Mouse (Mus musculus): Measurements from ENCODE around the gene Tmem131l.

Gene Tmem131l

DNA sequence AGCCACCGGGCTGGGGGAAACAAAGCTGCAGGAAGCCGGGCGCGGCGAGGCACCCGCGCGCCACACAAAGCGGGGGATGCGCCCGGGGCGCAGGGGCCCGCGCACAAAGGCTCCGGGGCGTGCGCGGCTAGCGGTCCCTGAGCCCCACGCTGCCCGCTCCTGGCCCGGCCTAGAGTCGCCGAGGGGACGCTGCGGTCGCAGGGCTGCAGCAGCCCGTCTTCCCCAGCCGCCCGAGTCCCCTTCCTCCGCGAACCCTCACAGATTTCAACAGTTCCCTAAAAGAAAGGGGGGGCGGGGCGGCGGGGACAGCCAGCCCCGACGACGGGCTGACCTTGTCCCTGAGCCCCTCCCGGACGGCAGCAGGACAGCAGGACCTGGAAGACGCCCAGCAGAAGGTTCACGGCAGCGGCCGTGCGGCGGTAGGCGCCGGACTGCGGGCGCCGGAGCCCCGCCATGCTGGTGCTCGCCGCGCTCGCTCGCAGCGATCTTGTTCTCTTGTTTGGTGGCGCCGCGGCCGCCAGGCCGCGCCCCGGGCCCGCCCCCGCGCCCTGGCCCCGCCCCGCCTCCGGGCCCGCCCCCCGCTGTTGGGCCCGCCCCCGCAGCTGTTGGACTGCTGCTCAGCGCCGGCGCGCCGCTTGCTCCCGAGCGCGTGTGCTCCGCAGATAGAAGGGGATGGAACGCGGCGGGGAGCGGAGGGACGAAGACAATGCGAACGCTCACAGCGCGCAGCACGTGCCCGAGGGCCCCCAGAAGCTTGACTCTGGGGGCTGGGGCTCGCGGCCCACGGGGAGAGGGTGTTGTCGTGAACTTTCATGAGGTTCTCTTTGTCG, at the start of gene Tmem131l:
Gene Tmem131l (minus strand): TSS at position 530 of the 830 bp plus-strand sequence.
- DNase-seq = peak; percentile 78 to 86

DNA sequence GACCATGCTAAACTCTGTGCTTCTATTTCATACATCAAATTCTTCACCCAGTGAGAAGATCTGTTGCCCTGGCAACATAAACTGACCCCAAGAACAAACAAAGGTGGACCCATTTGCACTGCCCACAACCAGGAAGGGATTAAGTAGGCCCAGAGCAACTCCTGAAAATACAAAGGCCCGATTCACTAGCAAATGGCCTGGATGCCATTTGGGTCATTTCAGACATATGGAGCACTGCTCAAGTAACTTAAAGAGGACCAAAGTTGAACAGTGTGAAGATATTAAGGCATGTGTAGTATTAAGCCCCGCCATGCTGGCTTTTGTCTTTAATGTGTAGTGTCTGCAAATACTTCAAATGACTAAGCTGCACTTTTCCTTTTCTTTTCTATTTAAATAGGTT, 46.9 kb upstream of the Tmem131l start:
- DNase-seq = no peak

DNA sequence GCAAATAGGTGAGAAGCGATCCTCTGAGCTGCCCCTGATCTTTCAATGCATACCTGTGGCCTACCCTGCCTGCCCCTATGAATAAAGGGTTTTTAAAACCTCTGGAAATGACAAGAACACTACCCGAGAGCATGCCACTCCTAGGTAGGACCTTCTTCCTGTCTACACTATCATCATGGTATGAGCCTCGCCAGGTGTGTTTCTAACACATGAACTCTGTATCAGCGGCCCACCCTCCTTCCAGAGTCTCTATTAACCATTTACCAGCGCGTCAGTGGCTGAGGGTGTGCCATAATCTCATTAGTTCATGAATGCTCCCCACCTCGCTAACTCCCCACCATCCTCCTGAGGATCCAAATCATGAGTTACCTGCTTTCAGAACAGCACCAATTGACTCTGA, 46.4 kb upstream of the Tmem131l start:
- no peak for DNase-seq

DNA sequence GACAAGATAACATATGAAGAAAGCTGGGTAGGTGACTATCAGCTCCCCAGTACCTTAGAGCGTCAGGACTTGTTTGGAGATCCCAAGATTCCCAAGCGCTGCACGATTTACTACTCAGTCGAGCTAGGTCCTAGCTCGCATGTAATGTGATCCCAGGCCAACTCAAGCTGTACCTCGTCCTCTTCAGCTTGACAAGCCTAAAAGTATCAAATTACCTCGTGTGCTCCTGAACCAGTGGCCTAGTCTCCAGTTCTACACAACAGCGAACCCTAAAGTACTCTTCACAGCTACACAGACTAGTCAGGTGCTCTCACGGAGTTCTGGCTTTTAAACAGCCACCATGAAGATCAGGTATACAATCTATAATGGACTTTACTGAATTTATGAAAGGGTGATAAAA, 45.5 kb upstream of the Tmem131l start:
- no peak for DNase-seq

DNA sequence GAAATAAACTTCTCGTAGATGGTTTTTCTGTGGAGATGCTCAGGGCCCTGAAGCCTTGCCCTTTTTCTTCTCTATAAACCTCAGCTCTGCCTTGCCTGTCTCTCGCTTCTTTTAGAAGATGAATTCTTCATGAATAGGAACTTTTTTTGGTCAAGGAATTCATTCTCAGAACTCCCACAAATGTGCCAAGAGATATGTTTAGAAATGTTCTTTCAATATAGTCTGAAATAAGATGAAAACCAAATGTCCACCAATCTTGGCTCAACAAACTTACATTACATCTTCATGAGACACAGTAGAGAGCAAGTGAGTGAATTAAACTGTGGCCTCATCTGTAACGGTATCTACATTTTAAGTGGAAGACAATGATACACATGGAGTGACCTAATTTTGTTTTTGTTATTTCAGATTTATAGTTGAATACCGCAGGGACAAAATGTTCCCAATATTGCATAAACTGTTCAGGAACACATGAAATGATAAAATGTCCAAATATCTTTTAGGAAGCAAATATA, 41.3 kb upstream of the Tmem131l start:
- DNase-seq = no peak

DNA sequence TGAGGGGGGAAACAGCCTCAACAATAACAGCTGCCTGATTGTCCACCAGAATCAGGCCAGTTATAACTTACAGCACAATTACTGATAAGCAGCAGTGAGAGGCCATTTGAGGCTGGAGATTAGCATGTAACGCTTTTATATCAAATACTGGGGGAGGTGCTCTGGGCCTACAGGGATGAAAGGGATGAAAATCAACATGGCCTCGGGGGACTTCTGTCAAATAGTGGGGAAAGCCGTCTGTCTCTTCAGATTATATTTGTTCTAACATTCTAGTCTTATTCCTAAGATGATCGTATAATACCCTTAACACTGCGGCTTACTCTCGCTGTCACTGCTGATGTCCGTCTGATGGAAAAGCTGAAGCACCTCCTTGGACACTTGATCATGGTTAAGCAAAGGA, 40.1 kb upstream of the Tmem131l start:
- no peak for DNase-seq

DNA sequence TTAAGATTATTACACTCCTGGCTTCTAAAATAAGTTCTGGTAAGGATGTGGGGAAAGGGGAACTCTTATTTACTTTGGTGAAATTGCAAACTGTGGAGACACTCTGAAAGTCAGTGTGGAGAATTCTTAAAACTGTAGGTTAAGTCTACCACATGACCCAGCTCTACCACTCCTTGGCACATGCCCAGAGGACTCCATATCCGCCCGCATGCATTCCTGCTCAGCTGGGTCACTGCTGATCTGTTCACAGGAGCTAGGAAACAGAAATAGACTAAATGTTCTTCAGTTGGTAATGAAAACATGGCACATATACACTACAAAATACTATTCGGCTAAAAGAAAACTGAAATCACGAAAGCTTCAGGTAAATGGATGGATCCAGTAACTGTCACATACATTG, 37.5 kb upstream of the Tmem131l start:
- DNase-seq = no peak

DNA sequence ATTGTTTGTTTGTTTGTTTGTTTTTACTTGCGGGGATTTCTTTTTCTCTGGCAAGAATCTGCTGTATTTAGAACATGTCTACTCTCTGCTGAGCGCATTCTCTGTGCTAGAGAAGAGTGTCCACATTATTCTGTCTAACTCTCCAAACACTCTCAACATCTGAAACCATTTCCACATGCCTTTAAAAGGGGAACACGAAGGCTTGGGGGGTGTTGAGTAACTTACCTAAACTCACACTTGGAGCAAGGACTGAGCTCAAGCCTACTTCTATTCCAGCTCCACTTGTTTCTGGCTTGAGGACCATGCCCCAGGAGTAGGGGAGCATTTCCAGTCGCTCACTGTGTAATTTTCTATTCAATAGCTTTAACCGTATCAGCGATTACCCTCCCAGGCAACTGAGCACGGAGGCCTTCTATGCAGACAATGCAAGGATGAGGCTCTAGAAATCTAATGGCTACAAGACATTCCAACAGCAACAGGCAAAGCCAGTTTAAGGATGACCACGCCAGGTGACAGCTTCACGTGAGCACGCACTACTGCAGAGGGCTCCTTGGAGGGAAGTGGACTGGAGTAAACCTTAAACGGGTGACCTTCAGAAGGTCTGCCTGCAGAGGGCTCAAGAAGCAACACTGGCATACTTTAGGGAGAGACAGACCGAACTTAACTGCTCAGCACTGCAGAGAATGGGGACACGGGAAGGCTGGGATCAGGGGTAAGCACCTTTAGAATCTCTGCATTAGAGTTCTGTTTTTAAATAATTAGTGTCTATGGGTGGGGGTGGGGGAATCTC, 36.8 kb upstream of the Tmem131l start:
- no peak for DNase-seq

DNA sequence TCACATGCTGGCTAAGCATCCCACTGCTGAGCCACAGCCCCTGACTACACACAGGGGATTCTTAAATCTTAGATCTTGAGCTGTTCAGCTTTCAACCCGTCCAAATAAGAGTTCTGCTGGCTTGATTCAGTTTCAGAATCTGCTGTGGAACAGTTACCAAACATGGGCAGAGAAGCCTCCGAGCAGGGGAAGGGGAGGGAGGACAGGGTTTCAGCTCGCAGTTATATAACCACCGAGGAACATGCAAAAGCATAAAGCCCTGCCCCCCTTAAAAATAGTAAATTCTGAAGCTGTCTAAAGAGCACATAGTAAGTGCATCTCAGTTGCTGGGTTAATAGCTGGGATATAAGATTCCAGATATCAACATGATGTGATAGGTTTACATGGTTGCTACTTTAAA, 35.5 kb upstream of the Tmem131l start:
- DNase-seq = no peak

DNA sequence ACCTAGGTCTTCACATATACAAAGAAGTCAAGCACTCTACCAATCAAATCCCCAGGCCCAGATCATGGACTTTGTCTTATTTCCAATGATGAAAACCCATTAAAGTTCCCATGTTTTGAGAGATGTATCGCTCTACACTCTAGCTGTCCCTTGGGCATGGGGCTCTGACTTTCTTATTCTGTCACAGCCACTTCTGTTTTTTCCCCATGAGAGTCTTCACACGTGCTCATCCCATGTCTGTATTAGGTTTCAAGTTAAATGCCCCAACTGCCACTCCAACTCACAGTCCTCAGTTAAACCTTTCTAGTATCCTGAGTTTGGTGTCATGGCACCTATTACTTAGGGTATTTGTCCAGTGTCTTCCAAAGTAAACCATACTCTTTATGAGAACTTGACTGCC, 34.8 kb upstream of the Tmem131l start:
- no peak for DNase-seq

DNA sequence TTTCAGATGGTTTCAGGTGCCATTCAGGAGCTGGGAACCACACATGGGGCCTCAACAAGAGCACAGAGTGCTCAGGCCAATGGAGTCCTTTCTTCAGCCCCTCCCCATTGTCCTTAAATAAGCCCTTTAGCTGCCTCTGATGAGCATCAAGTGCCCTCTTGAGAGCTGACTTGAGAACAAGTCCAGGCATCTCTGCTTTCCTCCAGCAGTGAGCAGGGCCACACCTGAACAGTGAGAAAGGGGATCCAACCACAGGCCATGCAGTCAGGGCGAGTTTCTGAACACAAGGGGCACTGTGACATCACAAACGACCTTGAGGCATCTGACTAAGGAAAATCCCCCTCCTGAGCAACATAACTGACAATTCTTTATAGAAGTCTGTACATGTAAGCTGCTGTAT, 31.7 kb upstream of the Tmem131l start:
- DNase-seq = peak in 1 of 2 experiments; percentile 16

DNA sequence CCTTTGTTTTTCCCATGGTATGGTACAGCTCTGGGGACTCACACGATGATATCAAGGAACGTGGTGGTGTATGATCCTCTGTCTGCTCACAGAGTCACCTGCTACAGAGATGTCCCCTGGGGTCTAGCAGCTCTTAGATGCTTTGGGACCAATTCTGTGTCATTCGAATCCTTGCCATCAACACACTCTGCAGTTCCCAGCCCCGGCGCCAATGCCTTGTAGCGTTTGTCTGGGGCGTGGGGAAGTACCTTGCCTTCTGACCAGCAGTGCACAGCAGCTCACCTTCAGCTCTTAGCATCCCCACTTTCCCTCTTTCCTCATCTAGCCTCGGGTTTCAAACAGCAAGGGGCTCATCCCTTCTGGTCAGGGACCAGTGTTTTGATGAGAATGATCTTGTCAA, 30.8 kb upstream of the Tmem131l start:
- DNase-seq = no peak

DNA sequence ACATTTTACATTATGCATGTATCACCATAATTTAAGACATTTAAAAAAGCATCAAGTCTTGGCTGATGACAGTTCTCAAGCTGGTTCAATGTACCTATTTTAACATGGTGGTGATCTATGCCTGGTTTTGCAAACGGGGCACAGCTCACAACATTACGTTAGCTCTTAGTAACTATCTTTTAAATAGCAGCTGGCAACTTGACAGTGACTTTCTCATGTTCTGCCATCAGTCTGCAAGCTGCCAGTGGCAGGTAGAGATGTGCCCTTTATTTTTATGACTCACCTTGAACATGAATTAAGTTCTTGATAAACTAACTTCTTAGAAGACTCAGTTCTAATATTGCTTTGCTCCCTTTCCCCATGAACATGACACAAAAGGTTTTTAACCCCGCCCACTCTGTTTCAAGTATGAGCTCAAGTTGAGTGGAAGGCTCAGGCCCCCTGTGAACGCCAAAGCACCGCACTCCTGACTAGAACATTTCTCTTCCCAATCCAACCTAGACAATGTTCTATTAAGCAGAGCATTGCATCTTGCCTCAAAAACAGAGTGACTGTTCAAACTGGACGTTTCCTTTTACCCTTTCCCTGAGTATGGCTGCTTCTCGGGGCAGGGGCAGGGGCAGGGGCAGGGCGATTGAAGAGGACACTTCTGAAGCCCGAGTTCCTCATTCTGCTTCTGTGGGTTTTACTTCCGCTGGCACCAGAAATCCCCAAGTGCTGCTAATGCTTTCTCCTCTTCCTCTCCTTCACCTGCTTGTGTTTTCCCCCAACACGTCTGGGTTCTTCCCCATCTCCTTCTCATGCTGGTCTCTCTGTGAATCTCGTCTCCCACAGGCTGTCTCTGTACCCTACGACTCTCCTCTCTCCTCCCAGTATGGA, 29.1 kb upstream of the Tmem131l start:
- DNase-seq = peak; percentile 16 to 19

DNA sequence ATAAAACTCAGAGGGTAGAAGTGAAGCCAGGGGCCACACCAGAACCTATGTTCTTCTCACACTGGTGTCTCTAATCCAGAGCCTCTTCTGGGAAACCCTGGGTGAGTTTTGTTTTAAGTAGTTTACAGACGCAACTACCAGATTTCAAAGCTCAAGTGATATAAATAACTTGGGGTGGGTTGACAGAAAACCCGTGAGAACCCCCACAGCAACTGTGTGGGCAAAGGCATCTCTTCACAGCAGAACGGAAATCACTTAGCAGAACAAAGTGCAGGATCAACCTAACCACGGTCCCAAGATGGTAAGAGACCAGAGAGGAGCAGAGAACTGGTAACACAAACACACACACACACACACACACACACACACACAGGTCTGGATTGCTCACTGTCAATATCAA, 25.9 kb upstream of the Tmem131l start:
- DNase-seq = peak; percentile 41 to 56

DNA sequence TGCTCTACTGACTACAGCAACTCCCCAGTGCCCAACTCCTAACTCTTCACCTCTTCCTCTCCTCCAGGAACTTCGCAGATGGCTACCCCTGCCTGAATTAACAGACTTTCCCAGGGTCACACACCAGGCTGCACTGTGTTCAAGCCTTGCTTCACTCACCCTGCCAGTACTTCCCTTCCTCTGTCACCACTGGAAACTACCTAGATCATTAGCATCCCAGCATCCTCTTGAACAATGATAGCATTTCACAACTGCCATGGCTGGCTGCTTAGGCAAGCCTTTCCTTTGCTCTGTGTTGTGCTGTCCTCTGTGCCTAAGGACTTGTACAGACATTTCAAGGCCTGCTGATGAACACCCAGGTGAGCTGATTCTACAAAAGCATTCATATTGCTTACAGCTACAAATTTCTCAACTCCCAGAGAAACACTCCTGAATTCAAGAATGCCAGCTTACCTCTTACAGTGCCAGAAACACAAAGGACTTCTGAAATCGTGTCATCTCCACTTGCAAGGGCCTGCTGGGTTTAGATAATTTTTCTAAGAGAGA, 23.5 kb upstream of the Tmem131l start:
- DNase-seq = no peak

DNA sequence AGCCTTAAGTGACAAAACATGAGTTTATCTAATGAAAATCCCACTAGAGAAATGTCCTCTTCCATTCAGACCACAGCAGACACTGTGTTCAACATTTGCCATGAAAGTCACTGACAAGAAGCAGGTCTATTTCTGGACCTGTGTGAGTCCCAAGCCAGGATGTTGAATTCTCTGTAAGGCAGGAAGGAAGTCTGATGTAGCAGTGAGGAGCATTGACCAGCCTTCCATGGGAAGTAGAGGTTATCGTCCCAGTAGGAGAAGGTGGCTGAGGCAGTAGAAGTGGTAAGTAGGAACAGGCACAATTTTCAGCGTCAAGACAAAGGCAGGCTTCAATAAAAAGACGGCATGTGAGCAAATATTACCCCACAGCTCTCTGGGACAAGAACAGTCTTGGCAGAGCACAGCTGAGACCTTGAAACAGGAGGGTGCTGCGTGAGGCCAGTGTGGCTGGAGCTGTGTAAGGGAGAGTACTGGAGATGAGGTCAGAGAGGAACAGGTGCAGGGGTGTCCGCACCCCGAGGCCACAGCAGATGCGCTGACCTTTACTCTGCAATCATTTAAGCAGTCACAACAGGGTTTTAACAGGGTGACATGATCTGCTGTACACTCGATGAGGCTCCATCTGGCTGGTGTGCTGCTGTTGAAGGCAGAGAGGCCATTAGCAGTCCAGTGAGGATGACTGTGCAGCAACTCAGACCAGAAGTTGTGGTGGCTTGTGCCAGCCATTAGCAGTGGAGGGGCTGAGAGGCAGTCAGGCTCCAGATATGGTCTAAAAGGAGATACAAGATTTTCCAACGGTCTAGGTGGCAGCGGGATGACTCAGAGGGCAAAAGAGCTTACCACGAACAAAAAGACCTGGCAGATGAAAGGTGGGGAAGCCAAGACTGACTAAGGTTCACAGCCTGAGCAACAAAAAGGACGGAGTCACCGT, 21.8 kb upstream of the Tmem131l start:
- no peak for DNase-seq

DNA sequence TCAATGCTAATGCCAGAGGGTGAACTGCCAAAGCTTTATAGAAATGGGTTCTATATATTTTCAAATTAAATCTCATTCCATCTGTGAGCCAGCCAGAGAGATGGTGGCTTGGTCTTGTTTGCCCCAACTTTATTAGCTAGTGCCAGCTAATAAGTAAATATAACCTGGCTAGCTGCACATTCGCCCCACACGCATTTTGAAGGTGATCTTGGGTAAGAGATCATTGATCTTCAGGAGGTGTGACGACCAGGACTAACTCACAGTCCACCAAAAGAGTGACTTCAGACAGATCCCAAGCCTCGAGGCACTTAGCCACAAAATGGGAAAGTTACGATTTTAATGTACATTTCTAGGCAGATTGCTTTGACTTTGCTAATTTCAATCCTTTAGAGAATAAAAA, 21.0 kb upstream of the Tmem131l start:
- DNase-seq = no peak

DNA sequence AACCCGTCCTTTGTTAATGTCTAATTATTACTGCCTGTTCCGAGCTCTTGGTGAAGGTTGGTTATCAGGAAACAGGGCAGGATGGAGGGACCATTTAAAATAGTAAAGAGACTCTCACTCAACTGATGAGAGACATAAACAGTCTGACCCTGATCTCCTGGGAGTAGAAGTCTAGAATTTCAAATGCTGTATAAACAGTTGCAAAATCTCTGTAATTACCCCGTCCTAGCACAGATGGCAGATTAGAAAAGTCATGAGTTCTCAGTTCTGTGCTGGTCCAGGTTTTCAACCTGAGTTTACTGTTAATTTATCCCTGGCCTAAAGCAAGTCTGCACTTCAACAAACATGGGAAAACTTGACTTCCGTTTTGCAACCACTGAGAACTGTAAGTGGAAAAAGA, 20.2 kb upstream of the Tmem131l start:
- DNase-seq = no peak

DNA sequence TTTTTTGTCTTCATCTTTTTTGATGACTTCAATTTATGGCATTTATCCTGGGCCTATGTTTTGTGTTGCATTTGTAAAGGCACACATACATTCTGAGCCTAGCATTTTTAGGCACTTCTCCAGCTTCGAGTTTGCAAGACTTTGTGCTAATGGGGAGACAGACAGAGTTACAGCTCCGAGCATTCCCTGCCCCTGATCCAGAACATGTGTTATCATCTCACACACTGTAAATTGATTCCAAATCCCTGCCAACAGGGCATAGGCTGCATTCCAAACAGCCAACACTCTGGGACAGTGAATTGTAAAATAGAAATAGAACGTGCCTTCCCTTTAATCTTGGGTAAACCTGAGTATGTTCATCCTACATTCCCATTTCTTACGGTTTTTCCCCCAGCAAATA, 19.7 kb upstream of the Tmem131l start:
- DNase-seq = no peak

DNA sequence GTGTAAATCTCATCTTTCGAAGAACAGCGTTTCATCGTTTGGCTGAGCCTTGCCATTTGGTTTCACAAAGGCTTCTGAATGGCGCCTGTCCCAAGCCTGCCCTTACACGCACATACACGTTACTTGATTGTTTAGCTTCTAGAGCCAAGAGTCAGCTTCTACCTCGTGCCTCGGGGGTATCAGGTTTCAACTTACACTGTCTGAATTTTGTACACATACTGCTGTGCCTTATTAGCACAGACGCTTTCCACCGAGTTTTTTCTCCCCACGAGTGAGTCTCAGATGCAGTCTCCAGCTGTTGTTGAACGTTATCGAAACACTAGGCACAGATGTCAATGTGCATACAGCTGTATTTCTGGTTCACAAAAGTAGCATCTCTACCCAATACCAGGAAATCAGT, 19.3 kb upstream of the Tmem131l start:
- no peak for DNase-seq

DNA sequence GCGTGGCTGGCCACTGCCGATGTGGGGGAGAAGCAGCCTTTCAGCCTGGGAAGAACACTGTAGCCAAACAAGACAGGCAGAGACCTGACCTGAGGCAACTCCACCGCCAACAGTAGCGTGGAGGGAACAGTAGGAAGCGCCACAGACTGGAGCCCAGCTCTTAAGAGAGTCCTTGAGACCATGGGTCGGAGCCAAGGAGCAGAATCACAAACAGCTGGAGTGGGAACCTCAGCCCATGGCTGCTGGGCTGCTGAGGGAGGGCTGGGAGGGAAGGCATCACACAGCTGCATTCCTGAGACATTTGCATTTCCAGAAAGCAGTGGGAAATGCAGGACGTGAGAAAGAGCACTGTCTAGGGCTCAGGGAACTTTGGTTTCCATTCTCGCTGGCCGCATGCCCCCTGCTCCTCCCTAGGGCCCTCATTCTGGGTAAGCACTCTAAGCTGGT, 8.8 kb upstream of the Tmem131l start:
- DNase-seq = no peak

All from thymus, postnatal 36 days (tissue).